Mouse (Mus musculus) megakaryocyte progenitor cell, adult 5-6 weeks (primary cell): ENCODE data around the gene Hes5. TPM values are rescaled to one million over a fixed set of nuclear protein-coding genes. Genes with fewer than 3 reads are reported as not detected.

ENCODE experiments used
- ATAC-seq: replicated peaks from 2 replicates; pipeline ENCODE4 v1.8.0; 2016; ENCODE audit warnings: mild to moderate bottlenecking, moderate TSS enrichment, inconsistent platforms; ENCODE audit not compliant: poor library complexity
- total RNA-seq, 2 experiments: library from RNA; stranded (forward) in 1 of 2; stranded (reverse) in 1 of 2; fragments of 157-497, 149-512 nt in 1 of 2; fragments of 200-1000 nt in 1 of 2; gene quantifications; 2 replicates each; pipeline versions ENCODE4 v1.2.3 to v1.2.4; 2015 to 2017

Gene Hes5
- total RNA-seq, 2 experiments from 2014 or later = 0.67 to 4.5 TPM

DNA sequence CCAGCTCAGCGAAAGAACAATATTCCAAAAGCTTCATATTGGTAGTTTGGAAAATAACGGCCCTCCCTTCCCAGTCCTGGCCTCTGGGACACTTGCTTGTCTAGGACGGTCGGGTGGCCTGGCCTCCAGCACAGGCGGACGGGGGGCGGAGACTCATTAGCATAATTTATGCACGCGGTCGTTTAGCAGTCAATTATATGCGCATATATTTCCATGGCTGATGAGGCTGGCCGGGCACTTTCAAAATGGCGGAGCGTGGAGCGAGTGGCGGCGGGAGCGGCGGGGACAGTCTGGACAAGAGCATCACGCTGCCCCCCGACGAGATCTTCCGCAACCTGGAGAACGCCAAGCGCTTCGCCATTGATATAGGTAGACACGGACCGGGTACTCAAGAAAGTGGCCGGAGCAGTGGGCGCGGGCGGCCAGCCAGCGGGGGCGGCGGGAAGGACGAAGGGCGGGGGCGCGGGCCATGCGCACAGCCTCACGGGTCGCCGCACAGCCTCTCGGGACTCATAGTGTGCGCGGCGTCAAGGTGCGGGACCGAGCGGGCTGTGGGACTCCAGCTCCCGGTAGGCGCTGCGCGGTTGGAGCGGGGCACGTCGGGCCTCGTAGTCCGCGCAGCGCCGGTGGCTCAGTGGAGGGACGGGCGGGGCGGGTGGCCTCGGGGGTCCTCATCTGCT, 3.3 kb downstream of the Hes5 start, which contains the start of gene Pank4:
Gene Pank4 (plus strand): TSS at position 223 of the 680 bp plus-strand sequence.
- ATAC-seq = peak; percentile 69

DNA sequence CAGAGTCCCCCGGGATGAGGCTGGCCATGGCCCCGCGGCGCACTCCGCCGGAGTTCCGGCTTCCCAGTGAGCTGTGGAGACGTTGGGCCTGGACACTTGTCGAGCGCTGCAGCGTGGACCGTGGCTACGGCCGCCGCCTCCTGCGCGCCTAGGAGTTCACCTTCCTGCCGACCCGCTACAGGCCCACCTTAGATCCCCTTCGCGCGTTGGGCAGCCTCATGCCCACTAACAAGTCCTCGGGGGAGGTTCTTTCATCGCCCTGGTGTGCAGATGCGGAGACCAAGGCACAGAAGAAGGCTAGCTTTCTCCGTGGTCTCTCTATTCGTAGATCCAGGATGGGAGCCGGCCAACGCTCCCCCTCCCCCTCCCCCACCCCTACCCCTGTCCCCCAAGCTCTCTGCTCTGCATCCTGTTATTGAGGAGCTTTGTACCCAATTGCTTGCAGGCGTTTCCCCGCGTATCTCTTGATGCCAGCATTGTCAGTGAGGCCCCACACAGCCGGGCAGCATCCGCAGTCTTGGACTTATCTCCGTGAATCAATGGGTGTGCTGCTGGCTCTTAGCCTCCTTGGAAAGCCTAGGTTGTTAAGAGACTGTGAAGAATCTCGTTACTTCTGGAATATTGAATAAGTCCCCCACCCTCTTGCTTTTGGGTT, 4.0 kb downstream of the Hes5 start:
- peak; percentile 56 for ATAC-seq

DNA sequence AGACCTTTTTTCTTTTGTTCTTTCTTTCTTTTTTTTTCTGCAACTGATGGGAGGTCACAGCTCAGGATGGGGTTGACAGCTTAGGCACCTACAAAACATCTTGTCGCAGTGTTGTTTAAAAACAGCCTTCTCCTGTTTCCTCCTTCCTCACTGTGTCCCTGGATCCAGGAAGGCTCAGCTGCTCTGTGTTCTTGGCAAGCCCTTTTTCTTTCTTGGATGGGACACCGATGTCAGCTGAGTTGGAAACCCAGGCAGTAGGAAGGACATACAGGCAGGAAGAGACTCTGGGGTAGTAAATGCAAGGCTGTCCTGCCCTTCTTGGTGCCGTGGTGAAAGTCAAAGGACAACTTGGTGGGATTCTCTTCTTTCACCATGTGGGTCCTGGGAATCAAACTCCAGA, 5.1 kb downstream of the Hes5 start:
- ATAC-seq = no peak

DNA sequence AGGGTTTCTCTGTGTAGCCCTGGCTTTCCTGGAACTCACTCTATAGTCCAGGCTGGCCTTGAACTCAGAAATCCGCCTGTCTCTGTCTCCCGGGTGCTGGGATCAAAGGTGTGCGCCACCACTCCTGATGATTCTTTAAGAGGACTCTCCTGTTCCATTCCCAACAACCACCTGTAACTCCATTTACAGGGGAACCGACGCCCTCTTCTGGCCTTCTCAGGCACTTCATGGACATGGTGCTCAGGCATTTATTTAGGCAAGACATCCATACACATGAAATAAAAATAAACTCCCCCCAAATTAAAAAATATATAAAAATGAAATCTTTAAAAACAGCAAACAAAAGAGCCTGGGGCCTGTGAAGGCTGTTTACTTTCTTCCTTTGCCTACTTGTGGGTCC, 6.5 kb downstream of the Hes5 start:
- no peak for ATAC-seq

DNA sequence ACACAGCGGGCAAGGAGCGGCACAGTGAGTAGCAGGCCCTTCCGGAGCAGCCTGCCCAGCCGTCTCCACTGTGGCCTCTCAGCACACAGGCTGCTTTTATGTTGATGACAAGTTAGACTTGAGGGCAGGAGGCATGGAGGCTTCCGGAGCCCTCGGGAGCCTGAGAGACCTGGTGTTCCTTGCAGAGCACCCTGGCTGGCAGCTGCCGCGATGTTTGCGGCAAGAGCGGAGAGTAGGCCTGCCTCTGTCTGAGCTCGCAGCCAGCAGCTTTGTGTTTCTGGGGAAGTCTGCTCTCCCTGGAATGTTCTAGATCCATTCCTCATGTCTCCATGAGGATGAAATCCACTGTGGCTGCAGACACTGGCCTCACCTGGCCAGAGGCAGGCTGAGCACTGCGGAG, 11.8 kb downstream of the Hes5 start:
- ATAC-seq = no peak

DNA sequence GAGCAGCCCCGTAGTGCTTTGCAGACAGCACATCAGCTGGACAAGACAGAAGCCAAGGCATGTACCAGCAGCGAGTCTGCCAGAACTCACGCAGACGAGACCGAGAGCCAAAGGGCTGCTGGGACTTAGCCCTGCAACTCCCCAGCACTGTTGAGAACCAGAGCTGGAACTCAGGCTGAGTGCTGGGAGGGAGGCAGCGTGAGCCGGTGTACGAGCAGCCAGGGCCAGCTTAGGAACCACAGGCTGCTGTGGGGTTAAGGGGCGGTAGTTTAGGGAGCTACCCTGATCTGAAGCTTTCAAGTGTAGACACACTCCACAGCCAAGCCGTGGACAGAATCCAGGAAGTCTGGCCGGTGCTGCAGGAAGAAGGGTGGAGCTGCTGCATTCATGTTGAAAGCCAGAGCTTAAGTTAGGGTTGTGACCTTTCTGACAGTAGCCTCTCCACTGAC, 13.5 kb downstream of the Hes5 start:
- ATAC-seq = no peak

DNA sequence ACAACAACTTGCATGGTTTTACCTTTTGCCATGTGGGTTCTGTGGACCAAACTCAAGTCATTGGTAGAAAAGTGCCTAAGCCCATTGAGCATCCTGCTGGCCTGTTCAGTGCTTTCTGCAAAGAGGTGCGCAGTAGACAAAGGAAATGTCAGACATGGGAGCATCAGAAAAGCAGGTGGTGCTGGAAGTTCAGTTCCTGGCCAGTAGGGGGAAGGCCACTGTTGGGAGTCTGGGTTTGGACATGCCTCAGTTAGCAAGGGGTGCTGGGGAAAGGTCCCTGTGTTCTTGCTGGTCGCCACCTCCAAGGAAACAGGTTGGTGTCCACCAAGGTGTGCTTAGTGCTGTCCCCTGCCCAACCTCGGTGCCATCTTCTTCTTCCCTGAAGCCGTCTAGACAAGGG, 19.4 kb downstream of the Hes5 start:
- ATAC-seq = 0 out of 2 replicates have a peak, but pooled peaks have one; percentile 29

DNA sequence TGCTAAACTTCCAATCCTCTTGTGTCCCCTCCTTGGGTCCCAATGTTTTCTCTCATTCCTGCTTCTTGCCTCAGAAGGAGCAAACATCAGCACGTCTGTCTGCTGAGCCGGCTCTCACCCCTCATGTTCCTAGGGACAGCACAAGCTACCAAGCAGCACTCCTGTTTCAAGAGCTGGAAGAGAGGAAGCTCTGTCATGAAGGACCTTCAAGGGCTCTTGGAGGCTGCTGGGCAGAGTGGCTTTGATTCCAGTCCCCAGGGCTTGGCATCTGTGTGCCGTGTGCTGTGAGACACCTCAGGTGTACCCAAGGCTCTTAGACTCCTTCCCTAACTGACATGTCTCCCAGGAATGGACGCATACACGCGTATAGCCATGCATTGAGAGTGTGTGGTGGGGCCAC, 20.4 kb downstream of the Hes5 start:
- ATAC-seq = no peak

DNA sequence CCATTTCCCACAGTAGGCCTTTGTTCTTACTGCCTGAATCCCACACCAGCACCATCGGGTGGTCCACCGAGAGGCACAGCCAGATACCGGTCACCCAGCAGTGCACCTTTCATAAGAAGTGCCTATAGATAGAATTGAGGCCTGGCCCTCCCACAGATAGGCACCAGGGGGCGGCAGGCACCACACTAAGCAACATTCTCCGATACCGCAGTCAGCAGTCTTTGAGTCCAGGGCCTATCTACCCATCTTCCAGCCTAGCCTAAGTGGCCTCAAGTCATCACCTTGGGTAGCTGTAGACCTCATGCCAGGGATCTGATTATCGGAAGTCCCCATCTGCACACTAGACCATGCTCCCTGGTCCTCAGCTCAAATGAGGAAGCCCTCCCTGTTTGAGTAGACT, 20.8 kb downstream of the Hes5 start:
- ATAC-seq = peak; percentile 70

DNA sequence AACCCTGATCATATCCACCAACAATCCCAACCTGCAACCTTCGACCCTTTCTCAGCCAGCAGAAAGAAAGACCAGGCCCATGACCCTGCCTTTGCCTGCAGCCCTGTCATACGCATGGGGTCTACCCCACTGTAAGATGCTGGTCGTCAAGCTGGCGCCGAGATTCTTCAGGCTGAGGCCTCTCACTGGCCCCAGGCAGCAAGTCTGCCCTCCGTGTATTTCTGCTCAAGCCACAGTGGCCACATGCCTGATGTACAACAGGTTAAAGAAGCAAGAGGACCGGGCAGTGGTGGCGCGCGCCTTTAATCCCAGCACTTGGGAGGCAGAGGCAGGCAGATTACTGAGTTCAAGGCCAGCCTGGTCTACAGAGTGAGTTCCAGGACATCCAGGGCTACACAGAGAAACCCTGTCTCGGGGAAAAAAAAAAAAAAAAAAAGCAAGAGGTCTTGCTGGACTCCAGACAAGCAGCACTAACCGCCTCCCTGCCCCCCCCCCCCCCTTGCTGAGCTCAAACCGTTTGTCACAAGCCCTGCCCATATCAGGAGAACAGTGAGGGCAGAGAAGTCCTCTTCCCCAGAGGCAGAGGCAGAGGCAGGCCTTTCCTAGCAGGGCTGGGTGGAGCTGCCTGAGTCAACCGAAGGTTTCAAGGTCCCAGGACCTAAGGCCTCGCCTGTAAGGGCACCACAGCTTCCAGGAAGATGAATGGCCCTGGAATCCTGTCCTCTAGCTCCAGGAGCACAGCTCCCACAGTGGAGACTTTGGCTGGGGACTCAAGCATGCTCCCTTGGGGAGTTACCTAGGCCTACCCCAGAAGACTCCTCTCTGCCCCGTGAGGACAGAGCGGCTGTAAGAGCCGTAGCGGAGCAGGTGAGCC, 21.8 kb downstream of the Hes5 start:
- ATAC-seq = peak; percentile 35

DNA sequence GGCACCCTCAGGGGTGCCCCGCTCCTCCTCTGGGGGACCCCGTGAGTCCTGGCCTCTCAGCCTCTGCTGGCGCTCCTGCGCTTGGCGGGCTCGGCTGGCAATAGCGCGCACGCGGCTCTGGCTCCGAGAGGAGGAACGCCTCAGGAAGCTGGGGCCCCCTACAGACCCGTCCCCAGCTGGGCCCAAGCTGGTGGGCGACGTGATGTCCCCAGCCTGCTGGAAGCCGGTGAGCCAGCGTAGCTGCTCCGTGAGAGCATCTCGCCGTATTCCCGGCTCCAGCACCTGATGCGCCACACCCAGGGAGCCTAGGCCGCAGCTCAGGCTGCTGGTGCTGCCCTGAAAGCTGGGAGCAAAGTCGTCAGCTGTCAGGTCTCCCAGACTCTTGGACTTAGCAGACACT, 23.0 kb downstream of the Hes5 start:
- no peak for ATAC-seq

DNA sequence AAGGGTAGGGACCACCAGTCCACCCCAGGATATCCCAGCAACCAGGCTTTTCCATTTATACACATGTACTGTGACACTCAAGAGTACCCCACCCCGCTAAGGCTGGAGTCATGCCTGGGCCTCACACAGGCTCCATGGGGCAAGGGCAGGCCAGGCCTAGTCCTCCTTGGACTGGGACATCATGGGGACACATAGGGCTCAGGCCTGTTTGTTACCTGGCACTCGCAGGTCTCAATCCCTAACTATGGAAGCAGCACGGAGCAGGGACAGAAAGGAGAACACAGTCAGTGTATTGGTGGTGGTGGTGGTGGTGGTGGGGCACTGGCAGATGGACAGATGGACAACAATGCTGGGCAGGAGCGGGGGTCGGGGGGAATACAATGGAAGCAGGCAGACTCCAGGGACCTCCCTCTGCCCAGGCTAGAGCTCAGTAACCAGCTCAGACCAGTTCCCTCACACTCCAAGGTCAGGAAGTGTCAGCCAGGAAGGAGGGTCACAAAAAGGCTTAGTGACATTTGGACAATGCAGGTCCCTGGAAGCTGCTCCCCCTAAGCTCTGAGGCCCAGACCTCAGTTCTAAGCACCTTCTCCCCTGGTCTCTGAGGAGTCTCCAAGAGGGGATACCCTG, 24.5 kb downstream of the Hes5 start:
- no peak for ATAC-seq

DNA sequence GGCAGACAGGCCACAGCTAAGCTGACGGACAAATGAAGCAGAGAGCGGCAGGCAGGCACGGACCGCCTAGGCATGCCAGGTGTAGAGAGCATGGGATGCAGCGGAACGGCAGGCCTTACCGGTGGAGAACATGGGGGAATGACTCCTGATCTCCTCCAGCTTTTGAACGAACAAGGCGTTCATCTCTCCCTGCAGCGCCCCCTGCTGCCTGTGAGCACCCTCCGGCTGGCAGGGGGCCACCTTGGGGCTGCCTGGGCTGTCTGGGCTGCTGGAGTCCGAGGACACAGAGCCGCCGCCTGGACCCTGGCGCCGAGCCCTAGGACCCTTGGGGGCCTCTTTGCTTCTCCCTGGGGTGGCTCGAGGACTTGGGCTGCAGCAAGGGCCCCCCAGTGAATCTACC, 25.4 kb downstream of the Hes5 start:
- ATAC-seq = peak; percentile 59

DNA sequence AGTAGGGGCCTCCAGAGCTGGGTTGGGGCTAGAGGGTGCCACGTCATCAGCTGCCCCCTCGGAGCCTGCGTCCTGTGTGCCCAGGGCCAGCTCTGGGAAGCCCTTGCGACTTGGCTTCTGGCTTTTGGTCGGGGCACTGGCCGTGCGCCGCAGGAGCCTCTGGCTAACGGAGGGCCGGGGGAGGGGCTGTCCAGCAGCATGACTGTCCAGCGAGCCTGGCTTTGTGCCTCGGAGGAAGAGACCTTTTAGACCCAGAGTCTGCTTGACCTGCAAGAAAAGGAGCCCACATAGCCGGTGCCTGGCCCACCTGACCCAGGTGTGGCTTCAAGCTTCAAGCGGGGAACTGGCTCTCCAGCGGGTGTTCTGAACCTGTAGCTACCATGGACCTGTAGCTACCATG, 26.0 kb downstream of the Hes5 start:
- no peak for ATAC-seq

DNA sequence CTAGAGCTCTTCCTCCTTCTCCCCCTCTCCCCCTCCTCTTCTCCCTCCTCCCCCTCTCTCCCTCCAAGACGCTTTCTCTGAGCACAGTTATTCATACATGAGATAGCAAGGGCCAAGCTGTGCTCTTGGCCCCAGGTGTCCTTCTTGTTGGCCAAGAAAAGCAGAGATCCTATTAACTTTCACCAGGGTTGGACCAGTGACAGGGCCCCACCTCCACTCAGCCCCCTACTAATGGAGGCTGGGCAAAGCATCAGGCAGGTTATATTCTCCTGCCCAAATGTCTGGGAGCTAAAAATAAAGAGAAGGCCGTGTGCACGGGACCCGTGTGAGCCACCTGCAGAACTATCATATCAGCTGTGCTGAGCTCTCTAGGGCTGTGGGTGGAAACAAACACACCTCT, 34.2 kb downstream of the Hes5 start:
- ATAC-seq = no peak

DNA sequence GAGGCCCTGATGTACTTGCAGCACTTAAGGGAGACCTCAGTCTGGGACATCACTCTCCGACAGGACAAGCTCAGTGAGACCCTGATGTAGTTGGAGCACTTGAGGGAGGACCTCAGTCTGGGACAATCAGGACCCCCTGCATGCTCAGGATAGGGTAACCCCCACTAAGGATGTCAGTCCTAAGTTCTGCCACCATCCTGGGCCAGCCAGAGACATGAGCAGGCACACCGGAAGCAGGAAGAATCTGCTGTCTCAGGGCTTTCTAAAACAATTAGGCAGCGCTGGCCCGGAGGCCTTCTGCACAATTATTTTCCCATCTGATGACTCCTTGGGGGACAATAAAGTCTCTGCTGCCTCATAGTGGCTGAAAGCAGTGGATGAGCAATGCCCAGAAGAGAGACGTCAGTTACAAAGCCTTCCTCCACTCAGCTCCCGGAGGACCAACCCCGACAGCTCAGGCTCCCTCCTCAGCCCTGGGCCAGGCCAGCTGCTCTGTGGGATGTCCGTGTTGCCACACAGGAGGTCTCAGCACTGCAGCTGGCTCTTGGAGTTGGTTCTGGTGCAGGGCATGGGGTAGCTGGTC, 35.9 kb downstream of the Hes5 start:
- ATAC-seq = no peak

DNA sequence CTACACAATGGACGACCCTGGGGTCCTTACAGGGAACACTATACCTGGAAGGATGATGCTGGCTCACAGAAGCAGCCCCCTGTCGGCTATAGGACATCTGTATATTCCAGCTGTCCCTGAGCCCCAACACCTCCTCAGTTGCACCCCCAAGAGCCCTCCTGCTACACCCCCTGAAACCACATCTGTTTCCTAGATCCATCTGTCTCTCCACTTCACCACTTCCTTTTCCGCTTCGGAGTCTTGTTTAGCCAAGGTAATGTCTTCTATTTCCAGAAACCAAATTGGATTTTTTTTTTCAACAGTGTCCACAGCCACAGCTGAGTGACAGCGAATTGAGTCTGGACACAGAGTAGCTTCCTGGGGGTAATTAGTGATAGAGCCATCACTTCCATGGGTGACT, 38.7 kb downstream of the Hes5 start:
- peak; percentile 56 for ATAC-seq

DNA sequence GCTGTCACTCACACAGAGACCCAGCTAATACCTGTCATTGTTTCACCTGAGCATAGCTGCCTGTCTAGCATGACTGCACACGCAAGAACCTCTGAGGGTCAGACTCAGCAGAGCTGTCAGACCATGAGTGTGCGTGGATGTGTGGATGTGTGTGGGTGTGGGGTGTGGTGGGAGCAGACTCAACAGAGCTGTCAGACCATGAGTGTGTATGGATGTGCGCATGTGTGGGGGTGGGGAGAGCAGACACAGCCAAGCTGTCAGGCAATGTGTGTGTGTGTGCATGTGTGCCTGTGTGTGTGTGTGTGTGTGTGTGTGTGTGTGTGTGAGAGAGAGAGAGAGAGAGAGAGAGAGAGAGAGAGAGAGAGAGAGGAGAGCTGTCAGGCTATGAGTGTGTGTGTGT, 44.6 kb downstream of the Hes5 start:
- no peak for ATAC-seq

DNA sequence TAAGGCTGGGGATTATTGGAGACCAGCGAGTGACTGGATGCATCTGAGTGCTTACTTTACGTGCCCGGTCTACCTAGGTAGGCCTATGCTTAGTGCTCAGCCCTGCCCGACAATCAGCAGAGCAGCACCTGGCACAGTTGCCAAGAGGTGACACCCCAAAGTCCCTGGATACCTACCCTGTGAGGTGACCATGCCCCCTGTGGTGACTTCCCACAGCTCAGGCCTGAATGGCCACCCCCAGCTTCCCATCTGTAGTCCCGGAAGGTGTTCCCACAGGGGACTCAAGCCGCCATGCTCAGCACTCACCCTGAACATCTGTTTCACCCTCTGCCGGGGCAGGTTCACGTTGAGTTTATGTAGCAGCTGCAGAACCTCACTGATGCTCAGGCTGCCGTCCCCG, 45.6 kb downstream of the Hes5 start:
- no peak for ATAC-seq

DNA sequence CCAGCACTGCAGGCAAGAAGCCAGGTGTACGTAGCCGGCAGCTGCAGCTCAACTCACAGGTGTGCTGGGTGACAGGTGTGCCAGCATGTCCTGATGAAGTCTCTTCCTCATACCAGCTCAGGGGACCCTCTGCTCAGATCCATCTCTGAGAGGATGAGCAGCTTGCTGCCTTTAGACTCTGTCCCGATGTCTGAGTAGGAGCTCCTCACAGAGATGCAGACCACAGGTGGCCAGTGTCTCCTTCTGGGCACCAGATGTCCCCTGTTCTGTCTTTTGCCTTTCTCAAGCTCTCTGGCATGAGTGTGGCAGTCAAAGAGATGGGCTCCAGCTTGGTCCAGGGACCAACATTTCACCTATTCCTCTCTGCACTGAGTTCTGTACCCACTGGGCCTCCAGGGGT, 46.9 kb downstream of the Hes5 start:
- no peak for ATAC-seq

DNA sequence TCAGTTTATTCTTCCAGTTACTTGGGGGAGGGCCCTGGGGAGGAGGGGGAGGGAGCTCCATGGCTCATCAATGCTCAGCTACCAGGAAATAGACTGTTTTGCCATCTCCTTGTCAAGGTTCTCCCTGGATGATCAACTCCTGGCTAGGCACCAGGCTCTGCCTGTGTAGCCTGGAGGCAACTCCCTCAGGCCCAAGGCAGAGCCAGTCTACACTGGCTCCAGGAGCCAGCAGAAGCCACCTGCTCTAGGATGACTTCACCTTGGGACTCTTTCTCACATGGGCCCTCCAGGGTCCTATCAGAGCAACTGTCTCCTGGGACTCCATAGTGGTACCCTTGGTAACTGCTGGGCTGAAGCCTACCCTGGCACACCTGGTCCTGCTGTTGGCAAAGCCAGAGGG, 47.4 kb downstream of the Hes5 start:
- ATAC-seq = no peak
